Mouse (Mus musculus): ENCODE data around the gene Yy1.

DNA sequence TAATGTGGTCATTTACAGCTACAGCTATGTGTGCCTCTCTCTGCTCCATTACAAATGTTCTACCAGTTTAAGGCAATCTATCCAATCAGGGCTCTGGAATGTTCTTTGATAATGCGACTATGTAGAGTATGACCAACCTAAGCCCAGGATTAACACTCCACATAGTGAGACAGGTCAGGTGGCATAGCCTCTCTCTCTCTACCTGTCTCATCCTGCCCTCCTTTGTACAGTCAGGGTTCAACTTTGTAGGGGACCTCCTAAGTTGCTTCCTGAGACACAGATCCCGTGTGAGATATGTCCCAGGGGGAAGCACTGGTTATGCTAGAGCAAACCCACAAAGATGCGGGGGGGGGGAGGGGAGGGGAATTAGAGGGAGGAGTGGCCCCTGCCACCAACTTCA lies 42.5 kb upstream of the Yy1 start:
- no peak for TF ChIP-seq CTCF (IDR thresholded peaks at IDR 0.05; ENCODE audit: control insufficient read depth, insufficient read depth, insufficient replicate concordance, low read depth, low read length)
- TF ChIP-seq POLR2A (IDR thresholded peaks at IDR 0.05; ENCODE audit: control insufficient read depth, low read depth, low read length): no peak
